4 mouse cellular contexts compared by ENCODE assay signal in the genomic region with DNA sequence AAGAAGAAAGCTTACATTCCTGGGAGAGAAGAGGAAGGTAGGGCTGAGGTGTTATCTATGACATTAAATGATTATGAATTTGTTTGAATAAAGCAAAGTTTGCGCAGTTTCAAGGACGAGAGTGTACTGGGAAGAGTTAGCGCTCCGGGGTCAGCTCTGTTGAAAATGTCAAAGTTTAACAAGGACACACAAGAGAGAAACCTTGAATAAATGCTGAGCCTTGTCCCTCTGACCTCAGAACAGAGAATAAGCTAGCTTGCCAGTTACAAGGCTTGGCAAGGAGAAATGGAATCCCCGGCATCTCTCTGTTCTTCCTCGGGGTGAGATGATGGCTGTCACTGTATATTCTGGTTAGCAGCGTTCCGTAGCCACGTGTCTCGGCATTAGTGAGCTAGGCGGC.
"Had no signal": no experiment of that assay in that cellular context is flagged by ENCODE, and none has a peak within 500 bp of the region (broad histone marks: within the 10 kb centered on the region; RNA-seq: fewer than 3 reads in every experiment).

No protein-coding gene starts in this region.

- DNase-seq: lung, postnatal 14 days; right cerebral cortex, postnatal 14 days; thymus, adult 18-20 months; thymus, postnatal 14 days had no signal
